Mouse (Mus musculus): ENCODE data around the gene Defb15.
"Not testable (repeated sequence)": the region's sequence is repeated elsewhere in the genome, so short reads cannot be mapped to it uniquely, and the experiment has no call there.

Gene Defb15

GRCm38 (mm10) chr8:21932610-21933009, at the start of gene Defb15:
Gene Defb15, minus strand, starts transcription at chr8:21932710.
- no peak for DNase-seq

DNA sequence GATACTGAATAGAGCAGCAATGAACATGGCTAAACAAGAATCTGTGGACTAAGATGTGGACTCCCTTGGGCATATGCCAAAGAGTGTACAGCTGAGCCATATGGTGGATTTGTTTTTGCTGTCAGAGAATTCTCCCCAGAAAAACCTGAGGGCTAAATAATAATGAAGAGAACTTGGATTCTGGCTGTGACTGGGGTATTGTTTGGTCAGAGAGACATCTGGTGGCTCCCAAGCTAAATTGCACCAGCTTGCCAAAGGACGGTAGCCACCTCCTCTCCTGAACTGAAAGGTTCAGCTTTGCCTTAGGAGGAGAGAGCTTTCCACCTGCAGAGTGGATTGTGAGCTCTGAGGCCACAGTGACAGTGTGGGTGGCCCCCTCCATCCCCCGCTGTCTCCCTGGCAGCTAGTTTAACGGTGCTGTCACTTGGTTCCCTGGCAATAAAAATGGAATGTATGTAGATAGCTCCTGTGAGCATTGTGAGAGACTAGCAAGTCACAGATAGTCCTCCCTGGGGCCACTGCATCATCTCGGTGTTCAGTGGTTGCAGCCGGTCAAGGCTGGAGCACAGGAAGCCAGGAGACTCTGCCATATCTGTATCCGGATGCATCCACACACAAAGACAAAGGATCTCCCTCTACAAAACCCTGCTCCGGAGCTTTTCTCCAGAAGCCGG, 49.3 kb upstream of the Defb15 start:
- peak; percentile 14 for DNase-seq

DNA sequence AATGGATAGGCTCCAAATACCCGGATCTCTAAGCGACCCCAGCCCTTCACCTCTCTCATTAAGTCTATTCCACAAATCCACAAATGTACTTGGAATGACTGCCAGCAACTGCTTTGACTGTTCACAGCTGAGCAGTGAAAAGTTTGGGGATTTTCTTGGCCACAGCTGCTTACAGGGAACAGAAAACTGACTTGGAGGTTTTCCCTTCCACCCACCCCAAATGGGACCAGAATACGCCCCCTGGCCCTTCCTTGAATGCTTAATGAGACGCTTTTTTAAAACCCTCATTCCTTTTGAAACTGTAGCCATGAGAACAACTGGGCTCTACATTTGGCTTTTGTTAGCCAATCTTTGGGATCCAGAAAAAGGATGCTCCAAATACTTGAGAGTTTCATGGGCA, 45.7 kb upstream of the Defb15 start:
- no peak for DNase-seq

DNA sequence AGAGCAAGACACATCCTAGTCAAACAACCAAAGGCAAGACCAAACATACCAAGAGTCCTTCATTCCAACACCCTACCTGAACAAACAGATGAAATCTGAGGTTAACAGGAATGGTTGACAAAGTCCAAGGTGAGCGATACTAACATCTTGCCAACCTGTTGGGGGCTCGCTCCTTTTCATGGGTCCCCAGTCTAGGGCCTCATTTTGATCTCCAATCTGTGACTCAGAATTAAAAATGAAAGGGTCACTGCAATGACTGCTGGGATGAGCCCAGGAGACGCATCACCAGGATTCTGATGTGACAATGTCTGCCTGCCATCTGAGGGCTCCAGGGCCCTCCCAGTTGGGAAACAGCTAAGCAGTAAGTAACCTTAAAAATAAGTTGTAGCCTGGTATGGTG, 37.0 kb upstream of the Defb15 start, which contains the start of gene Ccdc70:
Gene Ccdc70 (plus strand): TSS at position 301 of the 400 bp plus-strand sequence.
- DNase-seq, result no peak

DNA sequence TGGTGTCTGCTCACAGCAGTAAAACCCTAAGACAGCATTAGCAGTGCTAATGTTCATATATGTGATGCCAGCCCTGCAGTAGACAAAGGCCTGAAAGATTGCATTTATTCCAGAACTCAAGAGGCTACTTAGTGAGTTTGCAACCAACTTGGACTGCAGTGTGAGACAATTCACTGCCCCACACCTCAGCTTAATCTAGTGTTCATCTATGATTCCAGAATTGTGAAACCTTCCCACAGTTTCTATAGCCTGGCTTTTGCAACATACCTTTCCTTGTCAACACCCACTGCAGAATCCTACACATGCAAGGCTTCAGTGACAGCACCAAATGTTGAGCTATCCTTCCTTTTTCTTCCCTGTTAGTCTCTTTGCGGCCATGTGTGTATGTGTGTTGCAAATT, 34.1 kb upstream of the Defb15 start:
- DNase-seq, result no peak

- no peak for DNase-seq
Observed at GRCm38 (mm10) chr8:21958414-21958813, 25.9 kb upstream of the Defb15 start, which contains the start of gene Fam90a1a. Gene Fam90a1a, plus strand, starts transcription at chr8:21958714.

DNA sequence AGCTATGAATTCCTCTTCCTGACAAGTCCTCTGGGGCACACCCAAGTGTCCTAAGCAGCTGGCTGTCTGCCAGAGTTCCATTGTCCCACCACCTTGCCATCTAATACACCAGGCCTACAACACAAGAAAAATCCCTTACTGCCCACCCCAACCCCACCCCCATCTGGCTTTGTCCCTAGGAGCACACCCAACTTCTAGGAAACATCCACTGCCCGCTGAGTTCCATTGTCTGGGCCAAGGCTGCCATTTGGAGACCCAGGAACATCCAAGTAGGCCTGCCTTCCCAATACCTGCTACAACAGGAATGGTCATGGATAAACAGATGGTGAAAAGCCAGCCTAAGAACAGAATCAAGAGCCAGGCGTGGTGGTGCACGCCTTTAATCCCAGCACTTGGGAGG, 23.8 kb upstream of the Defb15 start:
- DNase-seq, result no peak

GRCm38 (mm10) chr8:21955321-21955720, 22.8 kb upstream of the Defb15 start:
- peak; percentile 59 for DNase-seq

GRCm38 (mm10) chr8:21947311-21948017, 15.0 kb upstream of the Defb15 start:
- DNase-seq, result no peak

- no peak for DNase-seq
Observed at GRCm38 (mm10) chr8:21946462-21946861, 14.0 kb upstream of the Defb15 start, which contains the start of gene Defb13. Gene Defb13, plus strand, starts transcription at chr8:21946762.

GRCm38 (mm10) chr8:21938052-21938451, 5.5 kb upstream of the Defb15 start, which contains the start of gene Defb35:
Gene Defb35, plus strand, starts transcription at chr8:21938352.
- DNase-seq, result not testable (repeated sequence)

DNA sequence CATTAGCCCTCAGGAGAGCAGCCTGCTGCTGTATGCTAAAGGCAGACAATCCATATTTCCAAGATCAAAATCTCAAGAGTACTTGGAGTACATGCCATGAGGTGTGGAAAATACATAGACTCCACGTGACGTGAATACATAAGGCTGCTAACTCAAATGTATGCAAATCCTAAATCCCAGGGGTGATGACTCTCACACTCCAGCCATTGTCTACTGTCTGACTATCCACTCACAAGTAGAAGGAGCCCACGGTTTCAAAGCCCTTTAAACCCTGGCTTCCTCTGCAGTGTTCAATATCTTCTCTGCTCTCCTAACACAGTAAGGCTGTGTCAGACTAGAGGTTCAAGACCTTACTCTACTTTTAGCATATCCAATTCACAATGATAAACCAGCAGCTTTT, 1.8 kb downstream of the Defb15 start:
- not testable (repeated sequence) for DNase-seq

GRCm38 (mm10) chr8:21915625-21916024, 16.9 kb downstream of the Defb15 start:
- no peak for DNase-seq

- no peak for DNase-seq
Observed at GRCm38 (mm10) chr8:21912554-21912953, 20.0 kb downstream of the Defb15 start.

DNA sequence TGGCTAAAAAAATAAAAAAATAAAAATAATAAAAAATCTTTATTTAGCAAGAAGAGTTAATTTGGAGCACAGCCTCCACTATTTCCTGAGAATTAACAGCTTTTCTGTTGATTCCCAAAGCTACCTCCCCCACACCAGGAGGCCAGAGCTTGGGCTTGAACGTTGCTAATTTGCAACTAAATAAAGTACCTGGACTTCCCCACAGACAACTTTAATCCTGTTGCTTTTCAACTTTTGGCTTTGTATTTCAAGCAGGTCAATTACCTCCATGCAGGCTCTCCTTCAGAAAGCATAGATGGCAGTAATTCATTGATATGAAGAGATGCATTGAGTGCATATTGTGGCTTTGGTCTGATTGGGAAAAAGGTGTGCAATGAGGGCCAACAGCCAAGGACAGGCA, 20.6 kb downstream of the Defb15 start:
- no peak for DNase-seq

GRCm38 (mm10) chr8:21906290-21906689, 26.2 kb downstream of the Defb15 start, which contains the start of gene Defb11:
Gene Defb11, minus strand, starts transcription at chr8:21906412.
- DNase-seq, result not testable (repeated sequence)

DNA sequence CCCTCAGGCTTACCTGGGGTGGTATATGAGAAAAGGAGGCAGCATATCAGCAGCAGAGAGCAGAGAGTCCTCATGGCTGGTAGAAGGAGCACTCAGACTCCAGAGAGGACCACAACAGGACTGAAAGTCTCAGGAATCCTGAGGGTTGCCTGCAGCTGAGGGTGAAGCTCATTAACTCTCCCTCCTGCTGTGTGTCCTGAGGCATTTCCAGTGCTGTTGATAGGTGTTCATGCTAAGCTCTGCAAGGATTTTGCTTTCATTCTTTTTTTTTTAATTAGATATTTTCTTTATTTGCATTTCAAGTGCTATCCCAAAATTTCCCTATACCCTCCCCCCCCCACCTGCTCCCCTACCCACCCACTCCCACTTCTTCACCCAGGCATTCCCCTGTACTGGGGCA, 47.2 kb downstream of the Defb15 start, which contains the start of gene Defb9:
Gene Defb9 (minus strand): TSS at position 101 of the 400 bp plus-strand sequence.
- not testable (repeated sequence) for DNase-seq

Data from embryo, embryonic 11 days (tissue).